Mouse (Mus musculus) cortical plate, adult 2 months (tissue): ENCODE results near the gene Strn4. TPM values are rescaled to one million over a fixed set of nuclear protein-coding genes. Genes with fewer than 3 reads are reported as not detected.

Experiments used
- H3K27ac ChIP-seq: fragments of 200-500 bp; 2 replicates; pipeline ENCODE4 v1.5.1; 2012; ENCODE audit warnings: low read length, control low read depth, inconsistent platforms; ENCODE audit not compliant: insufficient read depth
- H3K4me1 ChIP-seq: fragments of 200-500 bp; 2 replicates; pipeline ENCODE4 v1.6.1; 2011; ENCODE audit warnings: low read length; ENCODE audit not compliant: control insufficient read depth, insufficient read depth
- H3K4me3 ChIP-seq: fragments of 200-500 bp; 2 replicates; pipeline ENCODE4 v1.5.1; 2011; ENCODE audit warnings: mild to moderate bottlenecking, low read length, control low read depth; ENCODE audit not compliant: insufficient read depth
- CTCF ChIP-seq: fragments of 200-500 bp; IDR thresholded peaks from 2 replicates; pipeline ENCODE4 v1.5.1; 2011; ENCODE audit warnings: mild to moderate bottlenecking, control low read depth, low read length; ENCODE audit not compliant: insufficient read depth; ENCODE audit errors: extremely low read depth
- POLR2A ChIP-seq: fragments of 200-500 bp; IDR thresholded peaks from 2 replicates; pipeline ENCODE4 v1.6.1; 2011; ENCODE audit warnings: mild to moderate bottlenecking, low read length, control low read depth; ENCODE audit not compliant: insufficient read depth; ENCODE audit errors: extremely low read depth
- polyA plus RNA-seq: library from polyadenylated mRNA; depleted of rRNA; stranded (reverse); fragments of >200 nt; gene quantifications from 2 replicates; pipeline ENCODE4 v1.2.3, GENCODE M21; 2012

Strn4 gene
- polyA plus RNA-seq, 1 experiment: 291 TPM

DNA sequence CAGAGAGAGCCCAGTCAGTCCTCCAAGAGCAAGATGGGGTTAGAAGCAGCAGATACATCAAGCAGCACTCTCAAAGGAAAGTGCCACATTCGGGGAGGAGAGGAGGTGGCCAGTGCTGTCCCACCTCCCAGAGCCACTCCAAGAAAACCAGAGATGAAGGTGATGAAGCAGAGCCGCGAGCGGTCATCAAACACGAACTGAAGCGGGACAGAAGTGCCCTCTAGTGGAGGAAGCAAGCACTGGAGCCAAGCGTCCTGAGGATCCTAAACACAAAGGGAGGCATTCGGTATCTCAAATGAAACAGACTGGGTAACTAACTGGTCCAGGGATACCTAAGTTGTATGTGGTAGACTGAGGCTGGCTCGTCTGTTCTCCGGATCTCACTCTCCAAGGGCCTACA is 6.0 kb upstream of the Strn4 start:
- H3K27ac ChIP-seq: no peak overlapping the region
- H3K4me1 ChIP-seq: peaks cover 2% of the 10 kb centered on the region; the same call in 1 of the 2 replicates
- TF ChIP-seq POLR2A (no peak), CTCF (peak; percentile 90)
- no peak overlapping the region for H3K4me3 ChIP-seq

GRCm38 (mm10) chr7:16810399-16810919 is 5.2 kb upstream of the Strn4 start:
- H3K27ac ChIP-seq: peak overlapping the region; percentile 90
- peaks cover 8% of the 10 kb centered on the region for H3K4me1 ChIP-seq
- peak overlapping the region; percentile 44 for H3K4me3 ChIP-seq
- TF ChIP-seq POLR2A: no peak
- TF ChIP-seq CTCF: no peak

GRCm38 (mm10) chr7:16810920-16811648 is 4.6 kb upstream of the Strn4 start:
- TF ChIP-seq POLR2A (0 out of 2 replicates have a peak, but pooled peaks have one; percentile 8), CTCF (no peak)
- peak overlapping the region; percentile 90 for H3K27ac ChIP-seq
- peaks cover 10% of the 10 kb centered on the region for H3K4me1 ChIP-seq
- peak overlapping the region; percentile 44 for H3K4me3 ChIP-seq

DNA sequence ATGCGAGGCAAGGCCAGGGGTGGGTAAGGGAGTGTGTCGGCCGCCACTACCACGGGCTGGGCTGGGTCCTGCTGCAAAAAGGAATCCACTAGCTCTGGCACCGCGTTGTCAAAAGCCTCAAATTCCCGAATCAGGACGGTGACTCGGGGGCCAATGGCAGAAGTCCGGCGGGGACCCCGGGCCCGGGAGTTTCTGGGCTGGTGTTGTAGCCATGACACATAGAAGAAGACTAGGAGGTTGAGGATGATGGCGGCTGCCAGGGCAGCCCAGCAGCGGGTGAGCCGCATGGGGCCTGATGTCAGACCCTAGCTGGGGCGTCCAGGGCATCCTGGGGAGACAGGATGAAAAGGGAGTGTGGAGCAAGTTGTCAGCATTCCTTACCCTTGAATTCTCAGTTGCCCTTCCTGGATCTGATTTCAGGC is 4.0 kb upstream of the Strn4 start:
- H3K4me3 ChIP-seq: peak overlapping the region; percentile 44
- TF ChIP-seq POLR2A: no peak
- no peak for TF ChIP-seq CTCF
- peaks cover 10% of the 10 kb centered on the region for H3K4me1 ChIP-seq
- H3K27ac ChIP-seq: peak overlapping the region; percentile 90

DNA sequence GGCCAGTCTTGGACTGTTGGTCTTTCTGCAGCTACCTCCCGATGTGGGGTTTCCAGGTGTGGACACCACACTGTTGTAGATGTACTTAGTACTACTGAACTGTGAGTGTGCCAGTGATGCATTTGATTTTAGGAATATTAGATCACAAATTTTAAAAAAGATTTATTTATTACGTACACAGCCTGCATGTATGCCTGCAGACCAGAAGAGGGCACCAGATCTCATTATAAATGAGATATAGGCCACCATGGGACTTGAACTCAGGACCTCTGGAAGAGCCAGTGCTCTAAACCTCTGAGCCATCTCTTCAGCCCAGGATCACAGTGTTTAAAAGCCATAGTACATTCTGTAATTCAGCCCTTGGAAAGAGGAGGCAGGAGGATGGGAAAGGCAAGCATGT is 3.2 kb upstream of the Strn4 start:
- TF ChIP-seq POLR2A: no peak
- peak; percentile 41; the same call in 1 of the 2 replicates for TF ChIP-seq CTCF
- H3K4me1 ChIP-seq: peaks cover 10% of the 10 kb centered on the region
- no peak overlapping the region for H3K4me3 ChIP-seq
- no peak overlapping the region for H3K27ac ChIP-seq

GRCm38 (mm10) chr7:16816078-16816474 is 387 bp downstream of the Strn4 start:
- TF ChIP-seq CTCF: no peak
- peak; percentile 12; the same call in 1 of the 2 replicates for TF ChIP-seq POLR2A
- peak overlapping the region; percentile 90 for H3K4me3 ChIP-seq
- H3K27ac ChIP-seq: peak overlapping the region; percentile 100
- peaks cover 26% of the 10 kb centered on the region for H3K4me1 ChIP-seq

DNA sequence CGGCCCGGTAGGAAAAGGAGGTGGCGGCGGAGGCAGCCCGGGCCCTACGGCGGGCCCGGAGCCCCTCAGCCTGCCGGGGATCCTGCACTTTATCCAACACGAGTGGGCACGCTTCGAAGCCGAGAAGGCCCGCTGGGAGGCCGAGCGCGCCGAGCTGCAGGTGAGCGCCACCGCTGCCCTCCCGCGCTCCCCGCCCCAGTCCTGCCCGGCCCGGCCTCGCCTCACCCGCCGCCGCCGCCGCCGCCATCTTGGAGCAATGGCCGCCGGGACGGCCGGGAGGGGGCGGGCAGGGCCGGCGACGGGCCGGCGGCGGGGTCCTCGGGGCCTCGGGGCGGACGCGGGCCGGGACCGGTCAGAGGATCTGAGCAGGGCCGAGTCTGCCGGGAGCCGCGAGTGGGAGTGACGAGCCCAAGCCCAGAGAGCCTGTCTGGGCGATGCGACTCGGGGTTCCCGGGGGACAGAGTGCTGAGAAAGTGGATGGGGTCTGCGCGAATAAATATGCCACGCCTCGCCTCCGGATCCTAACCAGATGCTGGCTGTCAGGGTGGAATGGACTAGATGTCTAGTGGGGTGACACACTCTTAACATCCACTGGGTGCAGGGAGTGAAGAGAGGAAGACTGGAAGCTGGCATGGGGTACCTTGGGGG is 910 bp downstream of the Strn4 start, which contains the start of gene Fkrp:
TSS of gene Fkrp (minus strand) at position 258 of the 648 bp plus-strand sequence.
- H3K4me1 ChIP-seq: peaks cover 27% of the 10 kb centered on the region
- peak within 1 kb of the TSS; percentile 100 for H3K27ac ChIP-seq

GRCm38 (mm10) chr7:16817693-16818092 is 2.0 kb downstream of the Strn4 start:
- TF ChIP-seq POLR2A (peak; percentile 78), CTCF (no peak)
- peak overlapping the region; percentile 97 for H3K27ac ChIP-seq
- peaks cover 34% of the 10 kb centered on the region for H3K4me1 ChIP-seq
- peak overlapping the region; percentile 90 for H3K4me3 ChIP-seq

More for the DNA sequence above, 910 bp downstream of the Strn4 start, which contains the start of gene Fkrp:
- TF ChIP-seq POLR2A: no peak
- TF ChIP-seq CTCF: no peak
- H3K4me3 ChIP-seq: peak within 1 kb of the TSS; percentile 90

- no peak overlapping the region for H3K4me3 ChIP-seq
- peak overlapping the region; percentile 5 for H3K27ac ChIP-seq
- peaks cover 45% of the 10 kb centered on the region for H3K4me1 ChIP-seq
- no peak for TF ChIP-seq CTCF
- no peak for TF ChIP-seq POLR2A
Measured at GRCm38 (mm10) chr7:16819794-16820193, 4.1 kb downstream of the Strn4 start.

- Histone ChIP-seq H3K4me3 (no peak overlapping the region), H3K27ac (peak overlapping the region; percentile 5), H3K4me1 (peaks cover 40% of the 10 kb centered on the region)
- TF ChIP-seq POLR2A (no peak), CTCF (no peak)
Measured at GRCm38 (mm10) chr7:16820271-16820763, 4.6 kb downstream of the Strn4 start.

- no peak overlapping the region for H3K4me3 ChIP-seq
- TF ChIP-seq CTCF (no peak), POLR2A (no peak)
- peaks cover 41% of the 10 kb centered on the region for H3K4me1 ChIP-seq
- H3K27ac ChIP-seq: peak overlapping the region; percentile 83
Measured at GRCm38 (mm10) chr7:16821091-16821490, 5.4 kb downstream of the Strn4 start.
